Mouse (Mus musculus) kidney, embryonic 16.5 days (tissue): ENCODE results near the gene Eef1a1. TPM values are rescaled to one million over a fixed set of nuclear protein-coding genes. Genes with fewer than 3 reads are reported as not detected.

ENCODE experiments used
- ATAC-seq: fragments of 200-750 bp; cut with Nextera tagmentation; 2 replicates; pipeline ENCODE4 v1.8.0; 2017; ENCODE audit warnings: moderate TSS enrichment; ENCODE audit not compliant: low FRiP score, low TSS enrichment
- H3K27ac ChIP-seq: fragments of 300-500 bp; sonication (generic); 2 replicates; pipeline ENCODE4 v1.5.1; 2014; ENCODE audit warnings: low read length
- H3K27me3 ChIP-seq: fragments of 300-500 bp; sonication (generic); 2 replicates; pipeline ENCODE4 v1.6.1; 2014; ENCODE audit warnings: low read length, control low read depth, mixed read lengths; ENCODE audit not compliant: insufficient read depth
- H3K36me3 ChIP-seq: fragments of 300-500 bp; sonication (generic); 2 replicates; pipeline ENCODE4 v1.6.1; 2014; ENCODE audit warnings: low read length, control low read depth, mixed read lengths; ENCODE audit not compliant: insufficient read depth
- H3K4me1 ChIP-seq: fragments of 300-500 bp; sonication (generic); 2 replicates; pipeline ENCODE4 v1.6.1; 2014; ENCODE audit warnings: low read length, control low read depth, mixed read lengths; ENCODE audit not compliant: insufficient read depth
- H3K4me2 ChIP-seq: fragments of 300-500 bp; sonication (generic); replicated peaks from 2 replicates; pipeline ENCODE4 v1.6.1; 2014; ENCODE audit warnings: low read depth, low read length
- H3K4me3 ChIP-seq: fragments of 300-500 bp; sonication (generic); 2 replicates; pipeline ENCODE4 v1.5.1; 2014; ENCODE audit warnings: mild to moderate bottlenecking, low read length
- H3K9ac ChIP-seq: fragments of 300-500 bp; sonication (generic); replicated peaks from 2 replicates; pipeline ENCODE4 v1.6.1; 2014; ENCODE audit warnings: low read length
- H3K9me3 ChIP-seq: fragments of 300-500 bp; sonication (generic); 2 replicates; pipeline ENCODE4 v1.6.1; 2016; ENCODE audit warnings: low read length, control low read depth
- WGBS: fragments of 180-500 bp; shearing (Covaris S2); extraction: QIAGEN DNeasy Blood & Tissue Kit; methylation state at CpG from one replicate; pipeline ENCODE4 v1.1.7; 2014; 5-methylcytosine and 5-hydroxymethylcytosine counted together
- polyA plus RNA-seq: library from polyadenylated mRNA; unstranded; fragments of >200 nt; fragmentation: Nextera tagmentation; extraction: Ambion mirVana; gene quantifications from 2 replicates; pipeline ENCODE4 v1.2.1, GENCODE M21; 2015

The Eef1a1 gene
- 5,008 and 5,126 TPM in 2 replicates for polyA plus RNA-seq

- Histone ChIP-seq H3K27me3 (no peaks in the 10 kb centered on the region), H3K9me3 (no peaks in the 10 kb centered on the region), H3K4me3 (peak within 1 kb of the TSS; percentile 54), H3K4me1 (no peaks in the 10 kb centered on the region), H3K27ac (peak within 1 kb of the TSS; percentile 73), H3K36me3 (no peaks in the 10 kb centered on the region), H3K4me2 (peak within 1 kb of the TSS; percentile 72), H3K9ac (peak within 1 kb of the TSS; percentile 79)
- whole genome bisulfite sequencing: under 1% methylated on average over 17 of the region's 20 CpGs
- ATAC-seq: peak; percentile 78
Measured at GRCm38 (mm10) chr9:78488890-78489420, at the start of gene Eef1a1. Gene Eef1a1, minus strand, starts transcription at chr9:78489151.

GRCm38 (mm10) chr9:78538421-78538820 is 49.5 kb upstream of the Eef1a1 start:
- H3K4me1 ChIP-seq: no peaks in the 10 kb centered on the region
- no peaks in the 10 kb centered on the region for H3K27me3 ChIP-seq
- peak; percentile 72; the same call in 1 of the 2 replicates for ATAC-seq
- whole genome bisulfite sequencing: 35% methylated on average over 6 of the region's 6 CpGs
- no peak overlapping the region for H3K9ac ChIP-seq
- no peaks in the 10 kb centered on the region for H3K36me3 ChIP-seq
- H3K4me2 ChIP-seq: no peak overlapping the region
- H3K27ac ChIP-seq: no peak overlapping the region
- H3K9me3 ChIP-seq: no peaks in the 10 kb centered on the region
- H3K4me3 ChIP-seq: no peak overlapping the region

- no peak overlapping the region for H3K4me3 ChIP-seq
- no peak for ATAC-seq
- no peaks in the 10 kb centered on the region for H3K27me3 ChIP-seq
- no peak overlapping the region for H3K4me2 ChIP-seq
- H3K4me1 ChIP-seq: peaks cover 4% of the 10 kb centered on the region; the same call in 1 of the 2 replicates
- no peak overlapping the region for H3K27ac ChIP-seq
- H3K9ac ChIP-seq: no peak overlapping the region
- no peaks in the 10 kb centered on the region for H3K36me3 ChIP-seq
- 90% methylated on average over 9 of the region's 9 CpGs for WGBS
- H3K9me3 ChIP-seq: no peaks in the 10 kb centered on the region
Measured at GRCm38 (mm10) chr9:78537154-78537873, 48.4 kb upstream of the Eef1a1 start.

- Histone ChIP-seq H3K9me3 (no peaks in the 10 kb centered on the region), H3K27me3 (no peaks in the 10 kb centered on the region), H3K36me3 (no peaks in the 10 kb centered on the region), H3K4me1 (peaks cover 13% of the 10 kb centered on the region; the same call in 1 of the 2 replicates), H3K4me2 (no peak overlapping the region), H3K9ac (no peak overlapping the region), H3K4me3 (no peak overlapping the region), H3K27ac (no peak overlapping the region)
- ATAC-seq: no peak
- WGBS: 91% methylated on average over 7 of the region's 7 CpGs
Measured at GRCm38 (mm10) chr9:78534606-78535005, 45.7 kb upstream of the Eef1a1 start.

GRCm38 (mm10) chr9:78533296-78533935 is 44.5 kb upstream of the Eef1a1 start:
- WGBS: 75% methylated on average over 18 of the region's 18 CpGs
- Histone ChIP-seq H3K4me3 (no peak overlapping the region), H3K9me3 (no peaks in the 10 kb centered on the region), H3K4me2 (no peak overlapping the region), H3K27ac (peak overlapping the region; percentile 84; the same call in 1 of the 2 replicates), H3K36me3 (no peaks in the 10 kb centered on the region), H3K9ac (no peak overlapping the region), H3K27me3 (no peaks in the 10 kb centered on the region), H3K4me1 (peaks cover 13% of the 10 kb centered on the region)
- no peak for ATAC-seq

- WGBS: 27% methylated on average over 9 of the region's 9 CpGs
- Histone ChIP-seq H3K4me2 (no peak overlapping the region; the same call in 1 of the 2 replicates), H3K27me3 (no peaks in the 10 kb centered on the region), H3K27ac (peak overlapping the region; percentile 84), H3K9ac (no peak overlapping the region; the same call in 1 of the 2 replicates), H3K4me3 (no peak overlapping the region), H3K9me3 (no peaks in the 10 kb centered on the region), H3K4me1 (peaks cover 18% of the 10 kb centered on the region), H3K36me3 (no peaks in the 10 kb centered on the region)
- ATAC-seq: peak; percentile 55; the same call in 1 of the 2 replicates
Measured at GRCm38 (mm10) chr9:78532341-78532819, 43.4 kb upstream of the Eef1a1 start.

- no peaks in the 10 kb centered on the region for H3K27me3 ChIP-seq
- peak overlapping the region; percentile 84 for H3K27ac ChIP-seq
- H3K4me1 ChIP-seq: peaks cover 18% of the 10 kb centered on the region
- no peaks in the 10 kb centered on the region for H3K9me3 ChIP-seq
- WGBS: 36% methylated on average over 5 of the region's 5 CpGs
- H3K4me3 ChIP-seq: no peak overlapping the region
- no peak for ATAC-seq
- H3K36me3 ChIP-seq: no peaks in the 10 kb centered on the region
- H3K4me2 ChIP-seq: no peak overlapping the region; the same call in 1 of the 2 replicates
- H3K9ac ChIP-seq: no peak overlapping the region; the same call in 1 of the 2 replicates
Measured at GRCm38 (mm10) chr9:78531816-78532215, 42.9 kb upstream of the Eef1a1 start.

- WGBS: 1% methylated on average over 16 of the region's 16 CpGs
- Histone ChIP-seq H3K4me2 (peak overlapping the region; percentile 95), H3K27ac (peak overlapping the region; percentile 96), H3K27me3 (no peaks in the 10 kb centered on the region), H3K4me1 (peaks cover 18% of the 10 kb centered on the region), H3K9ac (peak overlapping the region; percentile 73), H3K9me3 (no peaks in the 10 kb centered on the region), H3K36me3 (no peaks in the 10 kb centered on the region), H3K4me3 (peak overlapping the region; percentile 61)
- peak; percentile 68 for ATAC-seq
Measured at GRCm38 (mm10) chr9:78527767-78528381, 38.9 kb upstream of the Eef1a1 start.

GRCm38 (mm10) chr9:78527301-78527761 is 38.4 kb upstream of the Eef1a1 start:
- peak overlapping the region; percentile 96 for H3K27ac ChIP-seq
- 1% methylated on average over 24 of the region's 24 CpGs for WGBS
- peak overlapping the region; percentile 61 for H3K4me3 ChIP-seq
- H3K4me1 ChIP-seq: peaks cover 14% of the 10 kb centered on the region
- H3K9me3 ChIP-seq: no peaks in the 10 kb centered on the region
- H3K36me3 ChIP-seq: no peaks in the 10 kb centered on the region
- peak overlapping the region; percentile 73 for H3K9ac ChIP-seq
- peak overlapping the region; percentile 95 for H3K4me2 ChIP-seq
- ATAC-seq: peak; percentile 81; the same call in 1 of the 2 replicates
- H3K27me3 ChIP-seq: no peaks in the 10 kb centered on the region
